Mouse (Mus musculus) midbrain, embryonic 14.5 days (tissue): ENCODE measurements around the gene Rgmb. TPM values are rescaled to one million over a fixed set of nuclear protein-coding genes. Genes with fewer than 3 reads are reported as not detected.

ENCODE experiments used
- ATAC-seq: fragments of 200-750 bp; cut with Nextera tagmentation; 2 replicates; pipeline ENCODE4 v1.8.0; 2017; ENCODE audit warnings: moderate number of reproducible peaks, moderate library complexity; ENCODE audit not compliant: low FRiP score, low TSS enrichment
- DNase-seq: peaks from one replicate; pipeline ENCODE4 v3.0.0-alpha.2; 2015
- H3K27ac ChIP-seq: fragments of 300-500 bp; sonication (generic); replicated peaks from 2 replicates; pipeline ENCODE4 v1.5.1; 2014; ENCODE audit warnings: mild to moderate bottlenecking, low read depth, low read length, moderate library complexity
- H3K27me3 ChIP-seq: fragments of 300-500 bp; sonication (generic); 2 replicates; pipeline ENCODE4 v1.6.1; 2014; ENCODE audit warnings: low read length, control low read depth, mixed read lengths; ENCODE audit not compliant: control insufficient read depth, insufficient read depth
- H3K36me3 ChIP-seq: fragments of 300-500 bp; sonication (generic); 2 replicates; pipeline ENCODE4 v1.6.1; 2014; ENCODE audit warnings: low read length, control low read depth; ENCODE audit not compliant: control insufficient read depth, insufficient read depth
- H3K4me1 ChIP-seq: fragments of 300-500 bp; sonication (generic); 2 replicates; pipeline ENCODE4 v1.6.1; 2014; ENCODE audit warnings: mild to moderate bottlenecking, antibody characterized with exemption, low read length, control low read depth; ENCODE audit not compliant: control insufficient read depth, insufficient read depth
- H3K4me2 ChIP-seq: fragments of 300-500 bp; sonication (generic); 2 replicates; pipeline ENCODE4 v1.6.1; 2014; ENCODE audit warnings: mild to moderate bottlenecking, low read length, moderate library complexity
- H3K4me3 ChIP-seq: fragments of 300-500 bp; sonication (generic); replicated peaks from 2 replicates; pipeline ENCODE4 v1.5.1; 2014; ENCODE audit warnings: low read depth, low read length
- H3K9ac ChIP-seq: fragments of 300-500 bp; sonication (generic); replicated peaks from 2 replicates; pipeline ENCODE4 v1.6.1; 2014; ENCODE audit warnings: mild to moderate bottlenecking, low read length, moderate library complexity
- H3K9me3 ChIP-seq: fragments of 300-500 bp; sonication (generic); 2 replicates; pipeline ENCODE4 v1.6.1; 2016; ENCODE audit warnings: low read length, control low read depth, mixed read lengths; ENCODE audit not compliant: control insufficient read depth
- WGBS: fragments of 180-500 bp; shearing (Covaris S2); extraction: QIAGEN DNeasy Blood & Tissue Kit; methylation state at CpG from one replicate; pipeline ENCODE4 v1.1.7; 2014; 5-methylcytosine and 5-hydroxymethylcytosine counted together
- polyA plus RNA-seq: library from polyadenylated mRNA; unstranded; fragments of >200 nt; fragmentation: Nextera tagmentation; extraction: Ambion mirVana; gene quantifications from 2 replicates; pipeline ENCODE4 v1.2.1, GENCODE M21; 2014

Gene Rgmb
- polyA plus RNA-seq, 1 experiment from 2014 or later, result 107 TPM

GRCm38 (mm10) chr17:15824854-15825253 lies 6.0 kb downstream of the Rgmb start:
- H3K27ac ChIP-seq, result peak overlapping the region; percentile 68
- H3K27me3 ChIP-seq, result no peaks in the 10 kb centered on the region
- H3K4me3 ChIP-seq, result peak overlapping the region; percentile 95
- no peaks in the 10 kb centered on the region for H3K9me3 ChIP-seq
- peaks cover 46% of the 10 kb centered on the region for H3K4me1 ChIP-seq
- ATAC-seq (no peak), DNase-seq (peak; percentile 43)
- WGBS, result 14% methylated on average over 3 of the region's 3 CpGs
- H3K4me2 ChIP-seq, result peak overlapping the region; percentile 82
- H3K36me3 ChIP-seq, result peaks cover 11% of the 10 kb centered on the region
- H3K9ac ChIP-seq, result peak overlapping the region; percentile 95

DNA sequence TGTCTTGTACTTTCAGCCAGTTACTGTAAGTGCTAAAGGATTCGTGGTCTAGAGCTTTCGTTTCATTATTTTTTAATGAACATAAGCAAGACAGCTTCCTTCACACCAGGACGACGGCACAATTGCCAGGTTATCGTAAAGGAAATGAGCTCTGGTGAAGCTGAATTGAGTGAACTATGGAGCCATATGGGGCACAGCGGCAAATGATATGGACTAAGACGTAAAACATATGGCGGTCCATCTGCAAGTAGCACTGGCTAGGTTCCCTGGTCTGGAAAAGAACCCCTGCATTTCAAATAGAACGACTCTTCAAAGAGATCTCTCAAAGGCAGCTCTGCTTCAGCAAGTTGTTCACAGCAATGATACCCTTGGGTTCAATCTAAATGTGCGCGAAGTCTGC lies 6.5 kb downstream of the Rgmb start:
- WGBS, result 35% methylated on average over 11 of the region's 11 CpGs
- Histone ChIP-seq H3K9ac (peak overlapping the region; percentile 95), H3K27ac (peak overlapping the region; percentile 68), H3K4me3 (peak overlapping the region; percentile 95), H3K4me1 (peaks cover 46% of the 10 kb centered on the region), H3K4me2 (peak overlapping the region; percentile 82), H3K27me3 (no peaks in the 10 kb centered on the region), H3K9me3 (no peaks in the 10 kb centered on the region), H3K36me3 (peaks cover 16% of the 10 kb centered on the region)
- DNase-seq (peak; percentile 53), ATAC-seq (no peak)

- Histone ChIP-seq H3K9ac (peak overlapping the region; percentile 95), H3K4me1 (peaks cover 46% of the 10 kb centered on the region), H3K4me2 (peak overlapping the region; percentile 82), H3K4me3 (peak overlapping the region; percentile 95), H3K27ac (peak overlapping the region; percentile 68), H3K27me3 (no peaks in the 10 kb centered on the region), H3K9me3 (no peaks in the 10 kb centered on the region), H3K36me3 (peaks cover 21% of the 10 kb centered on the region)
- 19% methylated on average over 3 of the region's 3 CpGs for WGBS
- ATAC-seq (no peak), DNase-seq (peak; percentile 59)
Measured at GRCm38 (mm10) chr17:15823838-15824237, 7.0 kb downstream of the Rgmb start.

DNA sequence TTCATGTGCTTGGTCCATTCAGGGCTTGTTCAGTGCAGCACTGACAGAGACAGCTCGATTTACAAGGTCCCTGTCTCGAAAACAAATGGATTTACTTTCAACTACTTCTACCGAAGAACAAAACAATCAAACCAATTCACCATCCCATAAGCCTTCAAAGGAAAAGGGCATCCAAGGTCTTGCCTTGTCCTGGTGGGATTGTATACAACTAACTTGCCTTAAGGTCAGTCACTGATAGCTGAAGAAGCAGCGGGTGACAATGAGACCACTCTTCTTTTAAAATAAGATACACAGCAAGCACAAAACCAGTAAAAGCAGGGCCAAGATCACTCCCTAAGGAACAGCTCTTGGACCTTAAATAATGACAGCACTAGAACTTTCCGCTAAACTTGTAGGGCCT lies 7.6 kb downstream of the Rgmb start:
- 34% methylated on average over 5 of the region's 5 CpGs for WGBS
- ATAC-seq, result no peak

DNA sequence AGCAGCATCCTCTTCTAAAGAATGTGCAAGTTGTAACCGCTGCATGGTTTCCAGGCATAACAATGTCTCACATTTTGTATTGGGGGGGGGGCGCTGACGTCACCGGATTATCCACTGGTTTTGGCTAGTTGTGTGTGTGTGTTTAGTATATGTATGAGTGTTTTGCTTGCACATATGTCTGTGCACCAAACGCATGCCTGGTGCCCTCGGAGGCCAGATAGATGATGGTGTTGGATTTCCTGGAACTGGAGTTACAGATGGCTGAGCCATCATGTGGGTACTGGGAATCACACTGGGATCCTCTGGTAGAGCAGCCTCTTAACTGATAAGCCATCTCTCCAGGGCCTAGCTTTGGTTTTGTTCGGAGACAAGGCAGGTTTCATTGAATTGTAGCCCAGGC lies 8.5 kb downstream of the Rgmb start:
- Histone ChIP-seq H3K4me2 (peak overlapping the region; percentile 82), H3K27ac (no peak overlapping the region), H3K27me3 (no peaks in the 10 kb centered on the region), H3K36me3 (peaks cover 34% of the 10 kb centered on the region), H3K9me3 (no peaks in the 10 kb centered on the region), H3K4me1 (peaks cover 38% of the 10 kb centered on the region), H3K9ac (no peak overlapping the region), H3K4me3 (peak overlapping the region; percentile 95; the same call in 1 of the 2 replicates)
- WGBS, result 76% methylated on average over 7 of the region's 7 CpGs
- ATAC-seq (no peak), DNase-seq (no peak)

More for the DNA sequence above, 7.6 kb downstream of the Rgmb start:
- no peak for DNase-seq
- Histone ChIP-seq H3K4me2 (peak overlapping the region; percentile 82), H3K4me1 (peaks cover 45% of the 10 kb centered on the region), H3K9me3 (no peaks in the 10 kb centered on the region), H3K9ac (peak overlapping the region; percentile 95; the same call in 1 of the 2 replicates), H3K27me3 (no peaks in the 10 kb centered on the region), H3K36me3 (peaks cover 26% of the 10 kb centered on the region), H3K27ac (no peak overlapping the region), H3K4me3 (peak overlapping the region; percentile 95)

DNA sequence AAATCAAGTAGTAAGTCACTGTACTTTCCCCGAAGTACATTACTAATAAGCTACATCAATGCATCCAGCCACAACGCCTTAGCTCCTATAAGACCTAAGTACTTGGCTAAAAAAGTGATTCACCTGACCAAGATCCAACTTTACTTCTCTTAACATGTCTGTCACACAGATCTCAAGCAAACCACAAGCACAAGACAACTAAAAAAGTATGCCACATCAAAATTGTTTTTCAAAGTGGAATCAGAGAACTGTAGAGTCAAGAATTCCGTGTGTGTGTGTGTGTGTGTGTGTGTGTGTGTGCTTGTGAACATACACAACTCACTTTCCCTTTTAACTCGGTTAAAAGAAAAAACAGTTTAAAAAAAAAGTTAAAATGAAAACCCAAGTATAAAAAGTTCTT lies 9.1 kb downstream of the Rgmb start:
- Histone ChIP-seq H3K27me3 (no peaks in the 10 kb centered on the region), H3K4me1 (peaks cover 34% of the 10 kb centered on the region), H3K36me3 (peaks cover 41% of the 10 kb centered on the region), H3K9ac (no peak overlapping the region), H3K4me3 (no peak overlapping the region), H3K27ac (no peak overlapping the region), H3K4me2 (no peak overlapping the region), H3K9me3 (no peaks in the 10 kb centered on the region)
- ATAC-seq (no peak), DNase-seq (no peak)
- WGBS, result 92% methylated on average over 4 of the region's 4 CpGs

DNA sequence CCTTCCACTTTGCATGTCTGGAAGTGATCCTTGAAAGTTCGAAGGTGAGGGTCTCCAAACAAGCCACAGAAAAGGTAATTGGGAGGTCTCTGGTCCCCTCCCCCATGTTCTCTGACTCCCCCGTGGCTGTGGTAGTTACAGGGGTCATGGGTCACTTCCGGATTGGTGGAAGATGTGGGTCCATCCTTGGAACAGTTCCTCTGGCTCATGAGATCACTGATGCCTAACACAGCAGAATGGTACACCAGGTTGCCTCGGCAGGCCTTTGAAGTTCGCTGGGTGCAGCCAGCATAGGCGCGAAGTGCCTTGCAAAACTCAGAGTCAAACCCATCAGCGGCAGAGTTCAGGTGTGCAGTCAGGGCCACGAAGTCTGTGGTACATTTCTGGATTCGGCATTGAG lies 10.1 kb downstream of the Rgmb start:
- peak overlapping the region; percentile 22; the same call in 1 of the 2 replicates for H3K4me2 ChIP-seq
- no peak overlapping the region for H3K27ac ChIP-seq
- no peaks in the 10 kb centered on the region for H3K27me3 ChIP-seq
- no peak overlapping the region for H3K4me3 ChIP-seq
- peaks cover 34% of the 10 kb centered on the region for H3K4me1 ChIP-seq
- ATAC-seq, result no peak
- no peak overlapping the region for H3K9ac ChIP-seq
- 85% methylated on average over 10 of the region's 10 CpGs for WGBS
- DNase-seq, result no peak
- peaks cover 44% of the 10 kb centered on the region for H3K36me3 ChIP-seq
- H3K9me3 ChIP-seq, result no peaks in the 10 kb centered on the region

- no peak for DNase-seq
- Histone ChIP-seq H3K27ac (no peak overlapping the region), H3K4me3 (no peak overlapping the region), H3K9me3 (no peaks in the 10 kb centered on the region), H3K9ac (no peak overlapping the region), H3K4me1 (peaks cover 37% of the 10 kb centered on the region), H3K27me3 (no peaks in the 10 kb centered on the region), H3K36me3 (peaks cover 48% of the 10 kb centered on the region), H3K4me2 (0 out of 2 replicates have a peak overlapping the region, but pooled peaks have one; percentile 3)
- WGBS, result 73% methylated on average over 6 of the region's 6 CpGs
- no peak for ATAC-seq
Measured at GRCm38 (mm10) chr17:15820146-15820545, 10.7 kb downstream of the Rgmb start.

- Histone ChIP-seq H3K27me3 (no peaks in the 10 kb centered on the region), H3K27ac (no peak overlapping the region), H3K36me3 (peaks cover 51% of the 10 kb centered on the region), H3K4me2 (no peak overlapping the region), H3K9ac (no peak overlapping the region), H3K9me3 (no peaks in the 10 kb centered on the region), H3K4me1 (peaks cover 41% of the 10 kb centered on the region; the same call in 1 of the 2 replicates), H3K4me3 (no peak overlapping the region)
- DNase-seq (no peak), ATAC-seq (no peak)
- WGBS, result 81% methylated on average over 8 of the region's 8 CpGs
Measured at GRCm38 (mm10) chr17:15818372-15818771, 12.5 kb downstream of the Rgmb start.
